Mouse (Mus musculus): ENCODE data around the gene P2rx3.

P2rx3 gene

GRCm38 (mm10) chr2:85037047-85038026 lies at the start of gene P2rx3, which contains the start of gene Ssrp1:
Gene P2rx3 (minus strand): TSS chr2:85037462.
Gene Ssrp1 (plus strand): TSS chr2:85037234.
- peak; percentile 93 for DNase-seq (ENCODE audit: low read depth, low spot score)

GRCm38 (mm10) chr2:85073751-85074150 lies 36.5 kb upstream of the P2rx3 start:
- DNase-seq (ENCODE audit: low read depth, low spot score): no peak

GRCm38 (mm10) chr2:85071921-85072320 lies 34.7 kb upstream of the P2rx3 start:
- DNase-seq (ENCODE audit: low read depth, low spot score): no peak

- no peak for DNase-seq (ENCODE audit: low read depth, low spot score)
Measured at GRCm38 (mm10) chr2:85070086-85070485, 32.8 kb upstream of the P2rx3 start.

- no peak for DNase-seq (ENCODE audit: low read depth, low spot score)
Measured at GRCm38 (mm10) chr2:85068626-85069025, 31.4 kb upstream of the P2rx3 start.

- peak; percentile 38 for DNase-seq (ENCODE audit: low read depth, low spot score)
Measured at GRCm38 (mm10) chr2:85067903-85068625, 30.8 kb upstream of the P2rx3 start.

- no peak for DNase-seq (ENCODE audit: low read depth, low spot score)
Measured at GRCm38 (mm10) chr2:85066937-85067336, 29.7 kb upstream of the P2rx3 start.

- no peak for DNase-seq (ENCODE audit: low read depth, low spot score)
Measured at GRCm38 (mm10) chr2:85065141-85065875, 28.0 kb upstream of the P2rx3 start.

GRCm38 (mm10) chr2:85061107-85061541 lies 23.9 kb upstream of the P2rx3 start:
- DNase-seq (ENCODE audit: low read depth, low spot score): peak; percentile 82

GRCm38 (mm10) chr2:85060591-85061060 lies 23.4 kb upstream of the P2rx3 start:
- DNase-seq (ENCODE audit: low read depth, low spot score): peak; percentile 97

- peak; percentile 61 for DNase-seq (ENCODE audit: low read depth, low spot score)
Measured at GRCm38 (mm10) chr2:85059677-85060076, 22.4 kb upstream of the P2rx3 start.

- DNase-seq (ENCODE audit: low read depth, low spot score): no peak
Measured at GRCm38 (mm10) chr2:85056711-85057110, 19.4 kb upstream of the P2rx3 start.

- DNase-seq (ENCODE audit: low read depth, low spot score): no peak
Measured at GRCm38 (mm10) chr2:85053192-85053816, 16.0 kb upstream of the P2rx3 start.

GRCm38 (mm10) chr2:85050746-85051145 lies 13.5 kb upstream of the P2rx3 start:
- peak; percentile 79 for DNase-seq (ENCODE audit: low read depth, low spot score)

- peak; percentile 98 for DNase-seq (ENCODE audit: low read depth, low spot score)
Measured at GRCm38 (mm10) chr2:85050001-85050634, 12.9 kb upstream of the P2rx3 start.

- peak; percentile 95 for DNase-seq (ENCODE audit: low read depth, low spot score)
Measured at GRCm38 (mm10) chr2:85049277-85049676, 12.0 kb upstream of the P2rx3 start.

- DNase-seq (ENCODE audit: low read depth, low spot score): peak; percentile 86
Measured at GRCm38 (mm10) chr2:85048168-85048751, 11.0 kb upstream of the P2rx3 start.

- peak; percentile 98 for DNase-seq (ENCODE audit: low read depth, low spot score)
Measured at GRCm38 (mm10) chr2:85047596-85048167, 10.4 kb upstream of the P2rx3 start, which contains the start of gene Tnks1bp1. Gene Tnks1bp1 (plus strand): TSS chr2:85048022.

GRCm38 (mm10) chr2:85047081-85047480 lies 9.8 kb upstream of the P2rx3 start:
- no peak for DNase-seq (ENCODE audit: low read depth, low spot score)

- DNase-seq (ENCODE audit: low read depth, low spot score): no peak
Measured at GRCm38 (mm10) chr2:85046222-85046621, 9.0 kb upstream of the P2rx3 start.

Measured in 3T3-L1 (cell line).